ENCODE assay signal across 26 mouse cellular contexts in the genomic region with DNA sequence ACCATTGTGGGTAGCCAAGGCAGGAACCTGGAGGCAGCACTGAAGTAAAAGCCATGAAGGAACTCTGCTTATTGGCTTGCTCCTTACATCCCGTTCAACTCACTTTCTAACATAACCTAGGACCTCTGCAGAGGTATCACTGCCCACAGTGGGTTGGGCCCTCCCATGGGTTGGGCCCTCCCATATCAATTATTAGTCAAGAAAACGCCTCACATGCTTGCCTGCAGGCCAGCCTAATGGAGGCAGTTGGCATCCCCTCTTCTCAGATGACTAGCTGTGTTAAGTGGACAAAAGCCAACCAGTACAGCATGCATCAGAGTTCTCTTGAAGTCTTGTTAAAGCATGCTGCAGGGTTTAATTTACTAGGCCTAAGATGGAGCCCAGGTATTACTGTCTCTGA. TPM values are rescaled to one million over a fixed set of nuclear protein-coding genes. Genes with fewer than 3 reads are reported as not detected.
DNase-seq lines count a peak whose midpoint lies in the region; ATAC-seq and TF ChIP-seq lines count a peak whose summit lies in the region.
"Had no signal": no experiment of that assay in that cellular context is flagged by ENCODE, and none has a peak within 500 bp of the region (broad histone marks: within the 10 kb centered on the region; RNA-seq: fewer than 3 reads in every experiment).

No protein-coding gene starts in this region.

- H3K4me2 ChIP-seq in midbrain, embryonic 11.5 days, result no peak overlapping the region
- no peak overlapping the region for H3K4me2 ChIP-seq in liver, embryonic 14.5 days (ENCODE audit: low read depth)
- H3K4me2 ChIP-seq: embryonic facial prominence, embryonic 13.5 days; forebrain, embryonic 13.5 days; heart, embryonic 11.5 days; hindbrain, embryonic 14.5 days; lung, embryonic 14.5 days had no signal

- WGBS in midbrain, embryonic 11.5 days, result 82% methylated on average over 2 of the region's 2 CpGs
- 87% methylated on average over 2 of the region's 2 CpGs for WGBS in midbrain, embryonic 10.5 days
- 42% methylated on average over 2 of the region's 2 CpGs for WGBS in liver, embryonic 14.5 days (ENCODE audit: insufficient replicate concordance)

- no peaks in the 10 kb centered on the region for H3K9me3 ChIP-seq in midbrain, embryonic 11.5 days (ENCODE audit: control insufficient read depth, low read length)
- no peaks in the 10 kb centered on the region for H3K9me3 ChIP-seq in midbrain, embryonic 10.5 days (replicated peaks)
- no peaks in the 10 kb centered on the region for H3K9me3 ChIP-seq in liver, embryonic 14.5 days (ENCODE audit: control insufficient read depth, low read length)
- H3K9me3 ChIP-seq: embryonic facial prominence, embryonic 13.5 days; forebrain, embryonic 13.5 days had no signal

- TF ChIP-seq CTCF in liver, embryonic 14.5 days (IDR thresholded peaks at IDR 0.05; ENCODE audit: low read depth), result no peak

- no peak overlapping the region for H3K9ac ChIP-seq in midbrain, embryonic 11.5 days (ENCODE audit: low read length)
- H3K9ac ChIP-seq in liver, embryonic 14.5 days (replicated peaks), result no peak overlapping the region
- H3K9ac ChIP-seq: embryonic facial prominence, embryonic 13.5 days; forebrain, embryonic 13.5 days; hindbrain, embryonic 14.5 days; lung, embryonic 14.5 days had no signal

- intact Hi-C loops in left cerebral cortex, postnatal 4 days (cut with DNase I), result no loop called here

- no peak for TF ChIP-seq EP300 in liver, embryonic 14.5 days (IDR thresholded peaks at IDR 0.05; ENCODE audit: low read depth)

- no peaks in the 10 kb centered on the region for H3K36me3 ChIP-seq in midbrain, embryonic 11.5 days (ENCODE audit: control insufficient read depth, insufficient read depth, low read length)
- H3K36me3 ChIP-seq in midbrain, embryonic 10.5 days, result peaks cover 15% of the 10 kb centered on the region
- no peaks in the 10 kb centered on the region; the same call in 1 of the 2 replicates for H3K36me3 ChIP-seq in liver, embryonic 14.5 days (replicated peaks; ENCODE audit: control insufficient read depth, insufficient read depth, low read depth)

- H3K27me3 ChIP-seq in midbrain, embryonic 11.5 days (ENCODE audit: control insufficient read depth, insufficient read depth, low read length), result no peaks in the 10 kb centered on the region
- no peaks in the 10 kb centered on the region for H3K27me3 ChIP-seq in midbrain, embryonic 10.5 days (ENCODE audit: low read depth, poor library complexity, severe bottlenecking)
- H3K27me3 ChIP-seq in liver, embryonic 14.5 days (ENCODE audit: control insufficient read depth, insufficient read depth, low read length), result no peaks in the 10 kb centered on the region
- H3K27me3 ChIP-seq: CH12.LX; embryonic facial prominence, embryonic 13.5 days; forebrain, embryonic 13.5 days had no signal

- no peak for ATAC-seq in midbrain, embryonic 11.5 days (ENCODE audit: low FRiP score)
- ATAC-seq in erythroid progenitor cell, adult 5-6 weeks (replicated peaks; ENCODE audit: low FRiP score, poor library complexity, severe bottlenecking), result peak; percentile 87
- ATAC-seq in liver, embryonic 14.5 days (ENCODE audit: insufficient read depth), result peak; percentile 70; the same call in 1 of the 2 replicates
- ATAC-seq: forebrain, embryonic 13.5 days; intestine, postnatal 0 days; midbrain, embryonic 16.5 days had no signal

- DNase-seq in midbrain, embryonic 11.5 days (ENCODE audit: low spot score, missing footprints), result peak; percentile 28
- no peak for DNase-seq in midbrain, embryonic 10.5 days (ENCODE audit: low spot score)
- no peak for DNase-seq in liver, embryonic 14.5 days (ENCODE audit: low read depth in 3 of 3, low spot score in 3 of 3)
- no peak for DNase-seq in left cerebral cortex, postnatal 4 days
- DNase-seq in cerebellum, postnatal 25 days, result no peak
- DNase-seq: adrenal gland, postnatal 10 days; cerebellum, adult 11-12 months; cerebellum, adult 9-11 months; gastrocnemius, postnatal 14 days; kidney, postnatal 36 days; lung, embryonic 14.5 days; lung, postnatal 14 days; right cerebral cortex, adult 18-20 months; right cerebral cortex, postnatal 4 days; thymus, adult 2 months; thymus, postnatal 4 days had no signal

- no peak overlapping the region for H3K27ac ChIP-seq in midbrain, embryonic 11.5 days (ENCODE audit: low read depth, low read length)
- H3K27ac ChIP-seq in midbrain, embryonic 10.5 days (replicated peaks), result no peak overlapping the region
- no peak overlapping the region for H3K27ac ChIP-seq in liver, embryonic 14.5 days
- H3K27ac ChIP-seq: embryonic facial prominence, embryonic 13.5 days; forebrain, embryonic 13.5 days; hindbrain, embryonic 14.5 days; stomach, postnatal 0 days had no signal

- no peak overlapping the region for H3K4me3 ChIP-seq in midbrain, embryonic 11.5 days (ENCODE audit: low read depth, low read length)
- no peak overlapping the region for H3K4me3 ChIP-seq in midbrain, embryonic 10.5 days
- no peak overlapping the region for H3K4me3 ChIP-seq in liver, embryonic 14.5 days (ENCODE audit: insufficient read depth in 1 of 2, low read depth in 2 of 2, low read length in 2 of 2)
- H3K4me3 ChIP-seq: embryonic facial prominence, embryonic 13.5 days; erythroblast, embryonic 14.5 days; forebrain, embryonic 13.5 days had no signal

- no peaks in the 10 kb centered on the region for H3K4me1 ChIP-seq in midbrain, embryonic 11.5 days (ENCODE audit: control insufficient read depth, insufficient read depth, low read length)
- no peaks in the 10 kb centered on the region for H3K4me1 ChIP-seq in midbrain, embryonic 10.5 days
- peaks cover 9% of the 10 kb centered on the region in 2 experiments for H3K4me1 ChIP-seq in liver, embryonic 14.5 days (replicated peaks; ENCODE audit: control insufficient read depth in 2 of 2, insufficient read depth in 2 of 2, low read length in 1 of 2)
- H3K4me1 ChIP-seq: forebrain, embryonic 13.5 days had no signal

RNA-seq across cellular contexts. Expression of gene Homer1, which starts 52.6 kb away (rescaled TPM):
- polyA plus RNA-seq in midbrain, embryonic 11.5 days (2014; fragmentation: Nextera tagmentation; extraction: Ambion mirVana), result 11.1 and 11.6 TPM in 2 replicates
- 7.4 and 7.8 TPM in 2 replicates for polyA plus RNA-seq in midbrain, embryonic 10.5 days (2016; fragmentation: Nextera tagmentation; extraction: Ambion mirVana)
- 4.2 and 9.4 TPM in 2 replicates for total RNA-seq in erythroid progenitor cell, adult 5-6 weeks (2015; ENCODE audit: low replicate concordance)
- 8.5 and 8.7 TPM in 2 replicates for total RNA-seq in erythroid progenitor cell, adult 5-6 weeks (2017; ENCODE audit: low replicate concordance)
- polyA plus RNA-seq in liver, embryonic 14.5 days (2012; rRNA removed), result 2.6 and 3.7 TPM in 2 replicates
- 3.0 TPM in 2 replicates for polyA plus RNA-seq in liver, embryonic 14.5 days (2014; fragmentation: Nextera tagmentation; extraction: Ambion mirVana)
- 100 to 1,000 TPM; 120 to 125 TPM for total RNA-seq in left cerebral cortex, postnatal 4 days (2021)
